Mouse (Mus musculus) midbrain, embryonic 14.5 days (tissue): Measurements from ENCODE around the gene Tead1. TPM values are rescaled to one million over a fixed set of nuclear protein-coding genes. Genes with fewer than 3 reads are reported as not detected.
A peak's percentile ranks its signal among the peaks of the same experiment; 100 is the strongest.

ENCODE experiments used
- ATAC-seq: fragments of 200-750 bp; cut with Nextera tagmentation; 2 replicates; pipeline ENCODE4 v1.8.0; 2017; ENCODE audit warnings: moderate number of reproducible peaks, moderate library complexity; ENCODE audit not compliant: low FRiP score, low TSS enrichment
- DNase-seq: peaks from one replicate; pipeline ENCODE4 v3.0.0-alpha.2; 2015
- H3K27ac ChIP-seq: fragments of 300-500 bp; sonication (generic); replicated peaks from 2 replicates; pipeline ENCODE4 v1.5.1; 2014; ENCODE audit warnings: mild to moderate bottlenecking, low read depth, low read length, moderate library complexity
- H3K27me3 ChIP-seq: fragments of 300-500 bp; sonication (generic); 2 replicates; pipeline ENCODE4 v1.6.1; 2014; ENCODE audit warnings: low read length, control low read depth, mixed read lengths; ENCODE audit not compliant: control insufficient read depth, insufficient read depth
- H3K36me3 ChIP-seq: fragments of 300-500 bp; sonication (generic); 2 replicates; pipeline ENCODE4 v1.6.1; 2014; ENCODE audit warnings: low read length, control low read depth; ENCODE audit not compliant: control insufficient read depth, insufficient read depth
- H3K4me1 ChIP-seq: fragments of 300-500 bp; sonication (generic); 2 replicates; pipeline ENCODE4 v1.6.1; 2014; ENCODE audit warnings: mild to moderate bottlenecking, antibody characterized with exemption, low read length, control low read depth; ENCODE audit not compliant: control insufficient read depth, insufficient read depth
- H3K4me2 ChIP-seq: fragments of 300-500 bp; sonication (generic); 2 replicates; pipeline ENCODE4 v1.6.1; 2014; ENCODE audit warnings: mild to moderate bottlenecking, low read length, moderate library complexity
- H3K4me3 ChIP-seq: fragments of 300-500 bp; sonication (generic); replicated peaks from 2 replicates; pipeline ENCODE4 v1.5.1; 2014; ENCODE audit warnings: low read depth, low read length
- H3K9ac ChIP-seq: fragments of 300-500 bp; sonication (generic); replicated peaks from 2 replicates; pipeline ENCODE4 v1.6.1; 2014; ENCODE audit warnings: mild to moderate bottlenecking, low read length, moderate library complexity
- H3K9me3 ChIP-seq: fragments of 300-500 bp; sonication (generic); 2 replicates; pipeline ENCODE4 v1.6.1; 2016; ENCODE audit warnings: low read length, control low read depth, mixed read lengths; ENCODE audit not compliant: control insufficient read depth
- WGBS: fragments of 180-500 bp; shearing (Covaris S2); extraction: QIAGEN DNeasy Blood & Tissue Kit; methylation state at CpG from one replicate; pipeline ENCODE4 v1.1.7; 2014; 5-methylcytosine and 5-hydroxymethylcytosine counted together
- polyA plus RNA-seq: library from polyadenylated mRNA; unstranded; fragments of >200 nt; fragmentation: Nextera tagmentation; extraction: Ambion mirVana; gene quantifications from 2 replicates; pipeline ENCODE4 v1.2.1, GENCODE M21; 2014

Gene Tead1
- polyA plus RNA-seq, 1 experiment from 2014 or later = 10.7 TPM

DNA sequence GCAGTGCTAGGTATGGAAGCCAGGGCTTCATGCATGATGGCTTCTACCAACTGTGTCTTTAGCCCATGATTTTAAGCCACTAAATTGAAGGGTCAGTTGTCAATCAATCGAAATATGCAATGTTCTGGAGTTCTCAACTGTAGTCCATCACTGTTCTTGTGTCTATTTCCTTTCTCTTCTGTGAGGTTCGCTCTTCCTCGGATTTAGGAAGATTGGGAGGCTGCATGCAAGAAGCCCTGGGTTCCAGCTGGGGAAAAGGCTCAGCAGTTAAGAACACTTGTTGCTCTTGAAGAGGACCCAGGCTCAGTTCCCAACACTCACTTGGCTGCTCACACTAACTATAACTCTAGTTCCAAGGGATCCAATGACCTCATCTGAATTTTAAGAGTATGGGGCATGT is 20.2 kb upstream of the Tead1 start:
- H3K9me3 ChIP-seq = no peaks in the 10 kb centered on the region
- DNase-seq = no peak
- H3K4me1 ChIP-seq = peaks cover 9% of the 10 kb centered on the region; the same call in 1 of the 2 replicates
- ATAC-seq = no peak
- no peak overlapping the region for H3K9ac ChIP-seq
- WGBS = 93% methylated on average over 3 of the region's 3 CpGs
- H3K4me2 ChIP-seq = no peak overlapping the region
- no peaks in the 10 kb centered on the region for H3K36me3 ChIP-seq
- no peaks in the 10 kb centered on the region for H3K27me3 ChIP-seq
- no peak overlapping the region for H3K4me3 ChIP-seq
- H3K27ac ChIP-seq = no peak overlapping the region

DNA sequence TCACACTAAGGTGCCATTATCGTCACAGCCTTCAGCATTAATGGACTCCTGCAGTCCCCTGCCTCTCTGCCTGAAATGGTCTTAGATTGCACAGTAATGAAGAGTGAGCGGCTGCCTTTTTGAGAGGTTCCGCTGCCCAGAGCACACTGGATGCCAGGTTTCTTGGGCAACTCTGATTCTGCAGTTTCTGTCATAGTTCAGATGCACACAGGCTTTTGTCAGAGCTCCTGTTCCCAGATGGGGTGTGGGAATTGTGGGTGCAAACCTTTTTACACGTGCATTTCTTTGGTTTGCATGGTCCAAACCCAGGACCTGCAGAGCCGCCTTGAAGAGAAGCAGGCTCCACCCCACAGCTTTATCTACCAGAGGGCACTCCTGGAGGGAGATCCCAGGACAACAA is 19.3 kb upstream of the Tead1 start:
- Histone ChIP-seq H3K4me2 (no peak overlapping the region), H3K4me3 (no peak overlapping the region), H3K27ac (no peak overlapping the region), H3K36me3 (no peaks in the 10 kb centered on the region), H3K27me3 (no peaks in the 10 kb centered on the region), H3K4me1 (peaks cover 9% of the 10 kb centered on the region; the same call in 1 of the 2 replicates), H3K9ac (no peak overlapping the region), H3K9me3 (no peaks in the 10 kb centered on the region)
- DNase-seq = peak; percentile 17
- no peak for ATAC-seq
- 43% methylated on average over 5 of the region's 5 CpGs for WGBS

DNA sequence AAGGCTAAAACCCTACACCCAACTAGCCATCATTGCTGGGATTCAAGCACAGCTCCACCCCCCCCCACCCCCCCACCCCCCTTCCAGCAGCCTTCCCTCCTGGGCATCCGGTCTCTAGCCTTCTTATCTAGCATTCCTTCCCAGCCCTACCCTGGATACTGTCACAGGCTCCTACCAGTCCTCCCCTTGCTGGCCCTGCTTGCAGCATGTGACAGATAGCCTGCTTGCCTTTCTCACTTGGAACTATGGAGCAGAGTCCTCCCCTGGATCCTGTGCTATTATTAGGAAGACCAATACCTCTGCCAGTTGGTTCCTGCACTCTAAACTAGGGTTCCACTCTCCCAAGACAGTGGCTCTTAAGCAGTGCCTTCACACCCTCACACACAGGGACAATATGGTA is 18.8 kb upstream of the Tead1 start:
- H3K4me1 ChIP-seq = peaks cover 9% of the 10 kb centered on the region; the same call in 1 of the 2 replicates
- H3K9me3 ChIP-seq = no peaks in the 10 kb centered on the region
- no peak overlapping the region for H3K4me2 ChIP-seq
- no peak for DNase-seq
- H3K27ac ChIP-seq = no peak overlapping the region
- no peaks in the 10 kb centered on the region for H3K27me3 ChIP-seq
- WGBS = 32% methylated on average over 1 of the region's 1 CpGs
- H3K36me3 ChIP-seq = no peaks in the 10 kb centered on the region
- H3K4me3 ChIP-seq = no peak overlapping the region
- no peak overlapping the region for H3K9ac ChIP-seq
- ATAC-seq = no peak

DNA sequence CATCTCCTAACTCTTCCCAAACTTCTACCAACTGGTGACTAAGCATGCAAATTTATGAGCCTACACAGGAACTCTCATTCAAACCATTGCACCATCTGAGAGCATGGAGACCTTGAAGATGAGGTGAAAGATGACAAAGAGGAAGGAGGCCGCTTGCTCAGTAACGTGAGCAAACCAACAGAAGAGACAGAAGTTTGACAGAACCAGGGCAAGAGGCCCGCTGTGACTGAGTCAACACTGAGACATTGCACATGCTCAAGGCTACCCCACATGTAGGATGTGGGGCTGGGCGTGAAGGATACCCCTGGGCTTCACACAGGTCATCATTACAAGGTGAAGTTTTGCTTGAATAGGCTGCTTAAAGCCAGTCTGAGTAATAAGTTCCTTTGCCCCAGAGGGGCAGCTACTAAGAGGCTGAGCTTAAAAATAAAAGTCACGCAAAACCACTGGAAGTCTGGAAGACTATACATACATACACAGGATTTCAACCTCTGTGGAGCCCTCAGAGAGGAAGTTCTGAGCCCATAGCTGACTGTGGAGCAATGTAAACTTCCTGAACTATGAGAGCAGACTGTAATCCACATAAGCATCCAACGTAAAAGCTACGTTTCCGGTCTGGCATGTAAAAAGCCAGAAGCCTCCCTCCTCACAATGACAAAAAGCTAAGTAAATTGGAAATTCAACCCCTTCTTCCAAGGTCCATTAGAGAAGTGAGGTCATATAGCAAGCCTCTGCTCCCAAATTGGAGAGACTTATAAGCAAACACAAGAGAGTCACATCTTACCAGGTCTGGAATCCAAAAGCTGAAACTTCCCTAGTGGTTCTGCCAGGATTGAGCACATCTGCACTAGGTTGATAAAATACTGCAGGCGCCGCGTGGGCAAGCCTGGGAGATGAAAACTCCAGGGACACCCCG is 16.5 kb upstream of the Tead1 start:
- Histone ChIP-seq H3K4me3 (no peak overlapping the region), H3K4me1 (peaks cover 9% of the 10 kb centered on the region; the same call in 1 of the 2 replicates), H3K9me3 (no peaks in the 10 kb centered on the region), H3K36me3 (no peaks in the 10 kb centered on the region), H3K4me2 (no peak overlapping the region), H3K27me3 (no peaks in the 10 kb centered on the region), H3K9ac (no peak overlapping the region), H3K27ac (0 out of 2 replicates have a peak overlapping the region, but pooled peaks have one; percentile 9)
- 72% methylated on average over 12 of the region's 12 CpGs for WGBS
- no peak for ATAC-seq
- DNase-seq = no peak

DNA sequence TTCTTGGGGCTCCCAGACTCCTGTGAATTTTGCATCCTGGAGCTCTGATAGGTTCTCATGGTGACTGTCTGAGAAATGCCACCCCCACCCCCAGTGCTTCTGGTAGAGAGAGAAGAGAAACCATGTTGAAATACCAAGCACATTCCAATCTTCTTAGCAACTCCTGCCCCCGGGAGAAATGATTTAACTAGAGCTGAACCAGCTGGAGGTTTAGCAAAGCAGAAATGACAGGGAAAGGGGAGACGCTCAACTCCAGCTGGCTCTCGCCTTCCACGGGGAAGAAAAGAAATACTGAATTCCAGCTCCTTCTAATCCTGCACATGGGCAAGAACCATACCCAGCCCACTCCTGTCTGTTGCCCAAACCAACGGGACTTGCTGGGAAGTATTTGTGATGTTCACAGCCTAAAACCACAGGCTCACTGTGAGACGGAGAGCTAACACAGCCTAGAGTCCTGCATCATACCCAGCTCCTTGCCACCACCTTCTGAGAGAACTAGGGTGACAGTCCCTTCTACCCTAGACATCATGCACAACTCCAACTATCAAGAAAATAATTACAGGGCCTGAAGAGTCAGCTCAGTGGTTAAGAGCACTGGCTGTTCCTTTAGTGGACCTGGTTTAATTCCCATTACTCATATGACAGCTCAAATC is 15.7 kb upstream of the Tead1 start:
- 17% methylated on average over 6 of the region's 6 CpGs for WGBS
- no peak overlapping the region for H3K4me3 ChIP-seq
- 0 out of 2 replicates have a peak overlapping the region, but pooled peaks have one; percentile 9 for H3K27ac ChIP-seq
- H3K27me3 ChIP-seq = no peaks in the 10 kb centered on the region
- ATAC-seq (no peak), DNase-seq (peak; percentile 62)
- H3K9ac ChIP-seq = no peak overlapping the region
- H3K9me3 ChIP-seq = no peaks in the 10 kb centered on the region
- H3K4me2 ChIP-seq = no peak overlapping the region
- H3K36me3 ChIP-seq = no peaks in the 10 kb centered on the region
- H3K4me1 ChIP-seq = peaks cover 9% of the 10 kb centered on the region; the same call in 1 of the 2 replicates

DNA sequence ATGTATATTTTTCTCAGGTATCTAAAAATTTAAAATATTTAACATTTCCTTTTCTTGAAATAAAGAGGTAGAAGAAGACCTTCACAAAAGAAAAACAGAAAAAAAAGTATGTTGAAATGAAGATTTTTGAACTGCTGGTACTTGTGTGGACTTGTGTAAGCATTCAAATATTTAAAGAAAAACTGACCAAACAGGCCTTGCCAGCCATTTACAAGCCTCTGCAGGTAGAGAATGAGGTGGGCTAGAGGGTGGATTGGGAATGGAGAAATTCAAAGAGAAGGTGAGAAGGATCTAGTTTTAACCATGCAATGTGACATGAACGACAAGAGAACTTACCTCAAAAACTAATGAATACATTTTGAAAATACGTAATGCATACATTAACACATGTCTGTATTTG is 9.1 kb upstream of the Tead1 start:
- Histone ChIP-seq H3K27ac (no peak overlapping the region), H3K9me3 (no peaks in the 10 kb centered on the region; the same call in 1 of the 2 replicates), H3K4me2 (no peak overlapping the region), H3K9ac (no peak overlapping the region), H3K36me3 (no peaks in the 10 kb centered on the region), H3K4me3 (no peak overlapping the region), H3K27me3 (no peaks in the 10 kb centered on the region), H3K4me1 (no peaks in the 10 kb centered on the region)
- ATAC-seq (no peak), DNase-seq (no peak)
- WGBS = 87% methylated on average over 2 of the region's 2 CpGs

DNA sequence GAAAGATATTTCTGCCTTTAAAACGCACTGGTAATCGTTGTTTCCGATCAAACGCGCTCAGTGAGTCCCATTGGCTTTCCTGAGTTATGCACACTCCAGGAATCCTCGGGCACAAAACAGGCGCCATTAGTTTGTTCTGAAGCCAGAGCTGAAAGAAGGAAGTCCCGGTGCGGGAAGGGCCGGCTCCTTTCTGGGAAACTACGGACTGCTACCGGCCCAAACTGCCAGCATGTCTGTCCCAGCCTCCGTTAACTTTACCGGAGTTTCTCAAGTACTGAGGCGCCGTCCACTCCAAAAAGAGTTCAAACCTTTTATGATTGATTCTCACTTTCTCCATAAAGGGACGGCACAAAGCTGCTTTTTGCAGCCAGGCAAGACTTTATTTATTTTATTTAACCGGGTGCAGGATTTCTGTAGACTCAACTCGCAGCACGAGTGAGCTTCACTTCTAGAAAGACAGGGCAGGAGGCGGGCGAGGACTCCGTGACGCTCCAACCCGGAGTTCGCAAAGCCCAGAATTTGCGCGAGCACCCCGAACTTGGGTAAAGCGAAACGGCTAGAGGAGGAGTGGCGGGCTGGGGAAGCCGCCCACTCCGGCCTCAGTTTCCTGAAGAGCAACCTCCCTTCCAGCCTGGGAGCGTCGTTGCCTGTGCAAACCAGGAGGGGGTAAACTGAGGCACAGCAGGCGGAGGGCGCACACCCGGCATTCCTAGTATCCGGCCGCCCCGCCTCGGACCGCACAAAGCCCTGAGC is 524 bp upstream of the Tead1 start:
- no peaks in the 10 kb centered on the region for H3K27me3 ChIP-seq
- H3K4me1 ChIP-seq = peaks cover 9% of the 10 kb centered on the region
- under 1% methylated on average over 44 of the region's 44 CpGs for WGBS
- peak overlapping the region; percentile 80 for H3K27ac ChIP-seq
- peak; percentile 64; the same call in 1 of the 2 replicates for ATAC-seq
- no peaks in the 10 kb centered on the region for H3K36me3 ChIP-seq
- peak; percentile 69 for DNase-seq
- H3K4me3 ChIP-seq = peak overlapping the region; percentile 80
- peak overlapping the region; percentile 91 for H3K4me2 ChIP-seq
- peak overlapping the region; percentile 70 for H3K9ac ChIP-seq
- no peaks in the 10 kb centered on the region; the same call in 1 of the 2 replicates for H3K9me3 ChIP-seq

DNA sequence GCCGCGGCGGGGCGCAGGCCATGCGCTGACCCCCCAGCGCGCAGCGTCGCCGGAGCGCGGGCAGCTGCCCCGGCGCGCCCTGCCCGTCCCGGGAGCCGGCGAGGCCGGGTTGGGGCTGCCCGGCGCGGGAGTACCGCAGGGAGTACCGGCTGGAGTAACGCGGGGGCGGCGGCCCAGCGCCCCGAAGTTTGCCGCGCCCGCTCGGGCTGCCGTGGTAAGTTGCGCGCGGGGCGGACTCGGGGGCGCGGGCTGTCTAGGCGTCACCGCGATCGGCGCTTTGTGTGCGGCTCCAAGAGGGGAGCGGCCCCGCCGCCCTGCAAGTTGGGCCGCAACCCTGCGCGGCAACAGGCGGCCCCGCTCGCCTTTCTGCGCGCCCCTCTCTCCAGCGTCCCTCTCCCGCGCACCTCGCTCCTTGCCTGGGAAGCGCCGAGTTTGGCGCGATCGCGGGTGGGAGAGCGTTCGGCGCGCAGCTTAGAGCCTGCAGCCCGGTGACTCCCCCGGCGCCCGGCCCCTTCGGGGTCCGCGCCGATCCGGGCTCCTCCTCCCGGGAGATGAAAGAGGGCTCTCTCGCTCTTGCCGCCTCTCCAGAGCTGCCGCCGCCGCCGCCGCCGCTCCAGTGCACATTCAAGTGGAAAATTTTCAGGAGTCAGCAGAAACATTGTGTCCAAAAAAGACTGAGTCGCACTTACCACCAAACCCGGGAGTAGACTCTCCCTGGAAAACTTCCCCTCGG is 561 bp downstream of the Tead1 start:
- under 1% methylated on average over 72 of the region's 95 CpGs for WGBS
- peak overlapping the region; percentile 80 for H3K4me3 ChIP-seq
- DNase-seq (peak; percentile 79), ATAC-seq (peak; percentile 65)
- no peaks in the 10 kb centered on the region for H3K36me3 ChIP-seq
- peak overlapping the region; percentile 70 for H3K9ac ChIP-seq
- H3K27me3 ChIP-seq = no peaks in the 10 kb centered on the region
- no peaks in the 10 kb centered on the region; the same call in 1 of the 2 replicates for H3K9me3 ChIP-seq
- H3K27ac ChIP-seq = peak overlapping the region; percentile 80
- peak overlapping the region; percentile 91 for H3K4me2 ChIP-seq
- peaks cover 18% of the 10 kb centered on the region for H3K4me1 ChIP-seq
